Comparison of ENCODE assay signal across 11 mouse cellular contexts in genomic region chr8:123334467-123334866, GRCm38 (mm10). TPM values are rescaled to one million over a fixed set of nuclear protein-coding genes. Genes with fewer than 3 reads are reported as not detected.
DNase-seq lines count a peak whose midpoint lies in the region; ATAC-seq and TF ChIP-seq lines count a peak whose summit lies in the region.
"Had no signal": no experiment of that assay in that cellular context is flagged by ENCODE, and none has a peak within 500 bp of the region (broad histone marks: within the 10 kb centered on the region; RNA-seq: fewer than 3 reads in every experiment).

No protein-coding gene starts in this region.

- TF ChIP-seq POLR2A in small intestine, adult 2 months (IDR thresholded peaks at IDR 0.05; ENCODE audit: low read depth, low read length): no peak

- H3K9ac ChIP-seq in kidney, embryonic 15.5 days: no peak overlapping the region
- H3K9ac ChIP-seq in kidney, embryonic 14.5 days (ENCODE audit: low read depth, low read length): no peak overlapping the region
- no peak overlapping the region for H3K9ac ChIP-seq in forebrain, embryonic 11.5 days (ENCODE audit: low read length)
- peak overlapping the region; percentile 12; the same call in 1 of the 2 replicates for H3K9ac ChIP-seq in liver, embryonic 13.5 days
- H3K9ac ChIP-seq: limb, embryonic 13.5 days had no signal

- 0 out of 2 replicates have a peak, but pooled peaks cover 3% of the 10 kb centered on the region for H3K9me3 ChIP-seq in kidney, embryonic 15.5 days (replicated peaks)
- no peaks in the 10 kb centered on the region for H3K9me3 ChIP-seq in kidney, embryonic 14.5 days (ENCODE audit: control insufficient read depth, low read length)
- H3K9me3 ChIP-seq in forebrain, embryonic 11.5 days (ENCODE audit: control insufficient read depth, low read length): no peaks in the 10 kb centered on the region
- no peaks in the 10 kb centered on the region for H3K9me3 ChIP-seq in liver, embryonic 13.5 days (replicated peaks)
- H3K9me3 ChIP-seq: limb, embryonic 13.5 days had no signal

- no peak for ATAC-seq in kidney, embryonic 15.5 days (replicated peaks; ENCODE audit: low FRiP score)
- ATAC-seq in kidney, embryonic 14.5 days (ENCODE audit: low FRiP score, low TSS enrichment): no peak
- ATAC-seq in forebrain, embryonic 11.5 days (replicated peaks; ENCODE audit: low FRiP score): no peak
- no peak for ATAC-seq in liver, embryonic 13.5 days (ENCODE audit: low read depth)

- WGBS in kidney, embryonic 15.5 days: 8% methylated on average over 1 of the region's 1 CpGs
- 0% methylated on average over 1 of the region's 1 CpGs for WGBS in kidney, embryonic 14.5 days
- WGBS in forebrain, embryonic 11.5 days: 0% methylated on average over 1 of the region's 1 CpGs
- WGBS in liver, embryonic 13.5 days (ENCODE audit: insufficient replicate concordance): 21% methylated on average over 1 of the region's 1 CpGs
- WGBS in small intestine, adult 2 months: 4% methylated on average over 1 of the region's 1 CpGs

- H3K4me2 ChIP-seq in kidney, embryonic 15.5 days: peak overlapping the region; percentile 92
- H3K4me2 ChIP-seq in kidney, embryonic 14.5 days (replicated peaks; ENCODE audit: low read depth, low read length): no peak overlapping the region
- H3K4me2 ChIP-seq in forebrain, embryonic 11.5 days (ENCODE audit: low read depth, low read length, severe bottlenecking): peak overlapping the region; percentile 88; the same call in 1 of the 2 replicates
- H3K4me2 ChIP-seq in liver, embryonic 13.5 days: peak overlapping the region; percentile 98
- H3K4me2 ChIP-seq: limb, embryonic 13.5 days had no signal

- no peak for DNase-seq in forebrain, embryonic 11.5 days (ENCODE audit: low spot score)
- no peak for DNase-seq in liver, embryonic 13.5 days
- no peak for DNase-seq in adrenal gland, postnatal 4 days (ENCODE audit: low spot score in 2 of 2)
- no peak for DNase-seq in right cerebral cortex, postnatal 25 days
- DNase-seq in cerebellum, postnatal 10 days: no peak
- DNase-seq: gastrocnemius, postnatal 10 days; kidney, adult 8-10 months had no signal

- TF ChIP-seq CTCF in small intestine, adult 2 months (IDR thresholded peaks at IDR 0.05; ENCODE audit: extremely low read depth, insufficient read length, insufficient replicate concordance, low read depth, low read length): no peak

- no peaks in the 10 kb centered on the region for H3K36me3 ChIP-seq in kidney, embryonic 15.5 days
- H3K36me3 ChIP-seq in kidney, embryonic 14.5 days (ENCODE audit: control insufficient read depth, insufficient read depth, low read length): no peaks in the 10 kb centered on the region
- H3K36me3 ChIP-seq in forebrain, embryonic 11.5 days (ENCODE audit: control insufficient read depth, insufficient read depth, low read length): no peaks in the 10 kb centered on the region
- no peaks in the 10 kb centered on the region for H3K36me3 ChIP-seq in liver, embryonic 13.5 days
- no peaks in the 10 kb centered on the region for H3K36me3 ChIP-seq in small intestine, adult 2 months (ENCODE audit: control insufficient read depth, insufficient read depth, low read length)
- H3K36me3 ChIP-seq: limb, embryonic 13.5 days had no signal

- H3K4me3 ChIP-seq in kidney, embryonic 15.5 days (replicated peaks): peak overlapping the region; percentile 65; the same call in 1 of the 2 replicates
- no peak overlapping the region for H3K4me3 ChIP-seq in kidney, embryonic 14.5 days (ENCODE audit: low read length)
- H3K4me3 ChIP-seq in forebrain, embryonic 11.5 days (ENCODE audit: low read depth, low read length): peak overlapping the region; percentile 73
- H3K4me3 ChIP-seq in liver, embryonic 13.5 days (replicated peaks): 0 out of 2 replicates have a peak overlapping the region, but pooled peaks have one; percentile 74
- H3K4me3 ChIP-seq in small intestine, adult 2 months (ENCODE audit: low read depth, low read length): peak overlapping the region; percentile 56
- H3K4me3 ChIP-seq: limb, embryonic 13.5 days had no signal

- H3K4me1 ChIP-seq in kidney, embryonic 15.5 days: peaks cover 34% of the 10 kb centered on the region
- H3K4me1 ChIP-seq in kidney, embryonic 14.5 days (ENCODE audit: control insufficient read depth, insufficient read depth, low read length): peaks cover 5% of the 10 kb centered on the region; the same call in 1 of the 2 replicates
- H3K4me1 ChIP-seq in forebrain, embryonic 11.5 days (replicated peaks; ENCODE audit: control insufficient read depth, insufficient read depth, low read length): peaks cover 8% of the 10 kb centered on the region; the same call in 1 of the 2 replicates
- peaks cover 57% of the 10 kb centered on the region for H3K4me1 ChIP-seq in liver, embryonic 13.5 days (replicated peaks)
- H3K4me1 ChIP-seq in small intestine, adult 2 months (ENCODE audit: control insufficient read depth, insufficient read depth, insufficient read length, low read length): peaks cover 37% of the 10 kb centered on the region

- no peak overlapping the region for H3K27ac ChIP-seq in kidney, embryonic 15.5 days
- no peak overlapping the region for H3K27ac ChIP-seq in kidney, embryonic 14.5 days (ENCODE audit: low read depth, low read length)
- H3K27ac ChIP-seq in forebrain, embryonic 11.5 days (ENCODE audit: low read depth, low read length): no peak overlapping the region
- peak overlapping the region; percentile 60 for H3K27ac ChIP-seq in liver, embryonic 13.5 days
- H3K27ac ChIP-seq in small intestine, adult 2 months (ENCODE audit: insufficient read depth, low read depth, low read length): peak overlapping the region; percentile 94
- H3K27ac ChIP-seq: limb, embryonic 13.5 days had no signal

- H3K27me3 ChIP-seq in kidney, embryonic 15.5 days: peaks cover 21% of the 10 kb centered on the region
- H3K27me3 ChIP-seq in kidney, embryonic 14.5 days (ENCODE audit: control insufficient read depth, insufficient read depth, low read length): peaks cover 7% of the 10 kb centered on the region; the same call in 1 of the 2 replicates
- H3K27me3 ChIP-seq in forebrain, embryonic 11.5 days (ENCODE audit: control insufficient read depth, insufficient read depth, low read length): no peaks in the 10 kb centered on the region
- peaks cover 18% of the 10 kb centered on the region for H3K27me3 ChIP-seq in liver, embryonic 13.5 days
- 0 out of 2 replicates have a peak, but pooled peaks cover 4% of the 10 kb centered on the region for H3K27me3 ChIP-seq in small intestine, adult 2 months (ENCODE audit: control insufficient read depth, insufficient read depth, low read length)

RNA-seq across cellular contexts. Expression of gene Spire2, which starts 2.0 kb away (rescaled TPM):
- 4.7 and 5.0 TPM in 2 replicates for polyA plus RNA-seq in kidney, embryonic 15.5 days (2015; fragmentation: Nextera tagmentation; extraction: Ambion mirVana)
- polyA plus RNA-seq in kidney, embryonic 14.5 days (2014; fragmentation: Nextera tagmentation; extraction: Ambion mirVana): 2.2 and 3.9 TPM in 2 replicates
- 12.4 and 13.4 TPM in 2 replicates for polyA plus RNA-seq in forebrain, embryonic 11.5 days (2014; fragmentation: Nextera tagmentation; extraction: Ambion mirVana)
- polyA plus RNA-seq in liver, embryonic 13.5 days (2015; fragmentation: Nextera tagmentation; extraction: Ambion mirVana): 3.1 and 3.4 TPM in 2 replicates
- 20.9 and 56.2 TPM in 2 replicates for polyA plus RNA-seq in small intestine, adult 2 months (2012; rRNA removed)
- 1 to 10 TPM; 3.6 to 4.0 TPM for total RNA-seq in adrenal gland, postnatal 4 days (2021)

RNA-seq across cellular contexts. Expression of gene Fanca, which starts 16.1 kb away (rescaled TPM):
- polyA plus RNA-seq in kidney, embryonic 15.5 days (2015; fragmentation: Nextera tagmentation; extraction: Ambion mirVana): 38.2 and 45.2 TPM in 2 replicates
- polyA plus RNA-seq in kidney, embryonic 14.5 days (2014; fragmentation: Nextera tagmentation; extraction: Ambion mirVana): 48.7 and 49.9 TPM in 2 replicates
- polyA plus RNA-seq in forebrain, embryonic 11.5 days (2014; fragmentation: Nextera tagmentation; extraction: Ambion mirVana): 46.5 and 48.6 TPM in 2 replicates
- polyA plus RNA-seq in liver, embryonic 13.5 days (2015; fragmentation: Nextera tagmentation; extraction: Ambion mirVana): 18.3 and 21.3 TPM in 2 replicates
- polyA plus RNA-seq in small intestine, adult 2 months (2012; rRNA removed): 10.9 and 14.1 TPM in 2 replicates
- total RNA-seq in adrenal gland, postnatal 4 days (2021): 10 to 100 TPM; 18.8 to 24.0 TPM

RNA-seq across cellular contexts. Expression of gene Tcf25, which starts 39.1 kb away (rescaled TPM):
- polyA plus RNA-seq in kidney, embryonic 15.5 days (2015; fragmentation: Nextera tagmentation; extraction: Ambion mirVana): 157 and 175 TPM in 2 replicates
- 115 and 157 TPM in 2 replicates for polyA plus RNA-seq in kidney, embryonic 14.5 days (2014; fragmentation: Nextera tagmentation; extraction: Ambion mirVana)
- 166 and 186 TPM in 2 replicates for polyA plus RNA-seq in forebrain, embryonic 11.5 days (2014; fragmentation: Nextera tagmentation; extraction: Ambion mirVana)
- polyA plus RNA-seq in liver, embryonic 13.5 days (2015; fragmentation: Nextera tagmentation; extraction: Ambion mirVana): 63.6 and 73.7 TPM in 2 replicates
- 82.6 and 128 TPM in 2 replicates for polyA plus RNA-seq in small intestine, adult 2 months (2012; rRNA removed)
- 100 to 1,000 TPM; 221 to 224 TPM for total RNA-seq in adrenal gland, postnatal 4 days (2021)

Comparison
In these comparisons a context has a peak if more than half of its experiments do, and no peak if none do; other contexts are left out.
1. H3K27ac ChIP-seq: peak in liver, embryonic 13.5 days (single experiment) and small intestine, adult 2 months (single experiment); none in kidney, embryonic 15.5 days (single experiment), kidney, embryonic 14.5 days (single experiment) and forebrain, embryonic 11.5 days (single experiment).